8 mouse cellular contexts compared by ENCODE assay signal in the genomic region with DNA sequence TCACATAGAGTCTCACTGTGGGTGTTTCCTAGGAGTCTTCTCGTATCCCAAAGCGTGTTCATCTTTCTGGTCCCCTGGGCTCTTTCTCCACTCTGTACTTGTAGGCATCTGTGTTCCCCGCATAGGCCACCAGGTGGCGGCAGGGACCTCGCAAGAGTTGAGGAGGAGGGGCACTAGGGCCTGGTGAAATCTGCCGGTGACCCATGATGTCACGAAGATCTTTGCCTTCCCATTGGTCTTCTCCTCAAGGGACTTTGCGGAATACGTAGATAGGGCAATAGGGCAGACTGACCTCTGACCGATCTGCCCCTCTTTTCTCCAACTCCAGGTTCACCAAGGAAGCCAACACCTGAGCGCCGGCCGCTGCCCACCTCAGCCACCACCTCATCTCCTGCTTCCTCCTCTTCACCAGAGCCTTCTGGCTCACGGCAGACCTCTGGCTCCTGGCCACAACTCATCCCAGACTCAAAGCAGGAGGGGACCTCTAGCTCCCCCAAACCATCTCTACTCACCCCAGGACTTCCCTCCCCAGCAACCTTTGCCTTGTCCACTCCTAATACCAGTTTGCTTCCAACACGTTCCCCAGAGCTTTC. TPM values are rescaled to one million over a fixed set of nuclear protein-coding genes. Genes with fewer than 3 reads are reported as not detected.
A peak's percentile ranks its signal among the peaks of the same experiment; 100 is the strongest.
DNase-seq lines count a peak whose midpoint lies in the region; ATAC-seq lines count a peak whose summit lies in the region.

No protein-coding gene starts in this region.

- H3K4me3 ChIP-seq in heart, embryonic 14.5 days (ENCODE audit: control insufficient read depth in 1 of 2, insufficient read depth in 1 of 2, low read depth in 1 of 2, low read length in 2 of 2): peak overlapping the region; percentile 29
- peak overlapping the region; percentile 31 for H3K4me3 ChIP-seq in liver, embryonic 13.5 days (replicated peaks)
- H3K4me3 ChIP-seq in stomach, embryonic 16.5 days (replicated peaks; ENCODE audit: low read length): peak overlapping the region; percentile 35

- H3K4me1 ChIP-seq in heart, embryonic 14.5 days (ENCODE audit: control insufficient read depth in 2 of 2, insufficient read depth in 2 of 2, low read length in 2 of 2): peaks cover 0 to 3% of the 10 kb centered on the region in 2 experiments; a peak in 1 of 4 replicates
- H3K4me1 ChIP-seq in liver, embryonic 13.5 days (replicated peaks): peaks cover 6% of the 10 kb centered on the region; the same call in 1 of the 2 replicates
- no peaks in the 10 kb centered on the region for H3K4me1 ChIP-seq in stomach, embryonic 16.5 days (ENCODE audit: control insufficient read depth, insufficient read depth, low read length)

- peak; percentile 71; the same call in 1 of the 2 replicates for ATAC-seq in heart, embryonic 14.5 days (ENCODE audit: insufficient number of reproducible peaks, insufficient read depth, low FRiP score, low read depth)
- ATAC-seq in liver, embryonic 13.5 days (ENCODE audit: low read depth): peak; percentile 77
- ATAC-seq in stomach, embryonic 16.5 days (ENCODE audit: insufficient read depth, low FRiP score): peak; percentile 76

- no peak overlapping the region for H3K9ac ChIP-seq in heart, embryonic 14.5 days (ENCODE audit: low read length)
- H3K9ac ChIP-seq in liver, embryonic 13.5 days: no peak overlapping the region; the same call in 1 of the 2 replicates
- no peak overlapping the region for H3K9ac ChIP-seq in stomach, embryonic 16.5 days (ENCODE audit: low read length)

- WGBS in heart, embryonic 14.5 days: 12% methylated on average over 15 of the region's 15 CpGs
- WGBS in liver, embryonic 13.5 days (ENCODE audit: insufficient replicate concordance): 12% methylated on average over 15 of the region's 15 CpGs
- 18% methylated on average over 15 of the region's 15 CpGs for WGBS in stomach, embryonic 16.5 days

- no peaks in the 10 kb centered on the region for H3K36me3 ChIP-seq in heart, embryonic 14.5 days (ENCODE audit: control insufficient read depth, insufficient read depth, low read length)
- no peaks in the 10 kb centered on the region for H3K36me3 ChIP-seq in liver, embryonic 13.5 days
- H3K36me3 ChIP-seq in stomach, embryonic 16.5 days (ENCODE audit: control insufficient read depth, insufficient read depth, low read length): no peaks in the 10 kb centered on the region

- peak overlapping the region; percentile 62 for H3K4me2 ChIP-seq in heart, embryonic 14.5 days (ENCODE audit: low read length)
- peak overlapping the region; percentile 53 for H3K4me2 ChIP-seq in liver, embryonic 13.5 days
- peak overlapping the region; percentile 58 for H3K4me2 ChIP-seq in stomach, embryonic 16.5 days (ENCODE audit: low read depth, low read length)

- no peaks in the 10 kb centered on the region for H3K9me3 ChIP-seq in heart, embryonic 14.5 days (ENCODE audit: control insufficient read depth, low read length)
- H3K9me3 ChIP-seq in liver, embryonic 13.5 days (replicated peaks): no peaks in the 10 kb centered on the region
- H3K9me3 ChIP-seq in stomach, embryonic 16.5 days (replicated peaks; ENCODE audit: control insufficient read depth, low read length): no peaks in the 10 kb centered on the region

- 0 out of 2 replicates have a peak, but pooled peaks cover 5% of the 10 kb centered on the region for H3K27me3 ChIP-seq in heart, embryonic 14.5 days (ENCODE audit: control insufficient read depth, insufficient read depth, low read length)
- H3K27me3 ChIP-seq in liver, embryonic 13.5 days: peaks cover 8% of the 10 kb centered on the region; the same call in 1 of the 2 replicates
- no peaks in the 10 kb centered on the region for H3K27me3 ChIP-seq in stomach, embryonic 16.5 days (ENCODE audit: control insufficient read depth, insufficient read depth, low read length)

- no peak overlapping the region for H3K27ac ChIP-seq in heart, embryonic 14.5 days (replicated peaks in 1 of 2; ENCODE audit: control insufficient read depth in 1 of 2, insufficient read depth in 1 of 2, low read depth in 2 of 2, low read length in 2 of 2)
- no peak overlapping the region for H3K27ac ChIP-seq in liver, embryonic 13.5 days
- no peak overlapping the region for H3K27ac ChIP-seq in stomach, embryonic 16.5 days (ENCODE audit: low read length)

- DNase-seq in CD4-positive, CD25-positive, alpha-beta regulatory T cell, adult 2 months (ENCODE audit: low read depth, low spot score): peak; percentile 97
- DNase-seq in c-Kit-negative CD71-positive TER-119-positive erythroid progenitor cells, embryonic 14.5 days (ENCODE audit: low read depth, low spot score): peak; percentile 54
- DNase-seq in fibroblast of lung, adult 2 months (ENCODE audit: low read depth): peak; percentile 95
- DNase-seq in kidney, postnatal 14 days: peak; percentile 94
- peak; percentile 77 for DNase-seq in liver, embryonic 13.5 days
- peak; percentile 86 for DNase-seq in neural tube, embryonic 10.5 days (ENCODE audit: extremely low spot score, low spot score)

RNA-seq across cellular contexts. Expression of a gene that starts 17.7 kb away (rescaled TPM):
- polyA plus RNA-seq in heart, embryonic 14.5 days (2014; fragmentation: Nextera tagmentation; extraction: Ambion mirVana): 1.4 and 1.9 TPM in 2 replicates
- 0.03 and 0.09 TPM in 2 replicates for polyA plus RNA-seq in liver, embryonic 13.5 days (2015; fragmentation: Nextera tagmentation; extraction: Ambion mirVana)
- polyA plus RNA-seq in stomach, embryonic 16.5 days (2015; fragmentation: Nextera tagmentation; extraction: Ambion mirVana): 3.4 and 3.5 TPM in 2 replicates

RNA-seq across cellular contexts. Expression of a gene that starts 20.9 kb away (rescaled TPM):
- polyA plus RNA-seq in heart, embryonic 14.5 days (2014; fragmentation: Nextera tagmentation; extraction: Ambion mirVana): 6.8 and 8.1 TPM in 2 replicates
- not detected in 2 replicates for polyA plus RNA-seq in liver, embryonic 13.5 days (2015; fragmentation: Nextera tagmentation; extraction: Ambion mirVana)
- 0.26 and 0.47 TPM in 2 replicates for polyA plus RNA-seq in stomach, embryonic 16.5 days (2015; fragmentation: Nextera tagmentation; extraction: Ambion mirVana)

RNA-seq across cellular contexts. Expression of a gene that starts 21.5 kb away (rescaled TPM):
- 4.4 and 5.1 TPM in 2 replicates for polyA plus RNA-seq in heart, embryonic 14.5 days (2014; fragmentation: Nextera tagmentation; extraction: Ambion mirVana)
- polyA plus RNA-seq in liver, embryonic 13.5 days (2015; fragmentation: Nextera tagmentation; extraction: Ambion mirVana): 0.57 and 0.67 TPM in 2 replicates
- 3.0 and 4.0 TPM in 2 replicates for polyA plus RNA-seq in stomach, embryonic 16.5 days (2015; fragmentation: Nextera tagmentation; extraction: Ambion mirVana)

RNA-seq across cellular contexts. Expression of a gene that starts 27.6 kb away (rescaled TPM):
- 0.42 and 0.80 TPM in 2 replicates for polyA plus RNA-seq in heart, embryonic 14.5 days (2014; fragmentation: Nextera tagmentation; extraction: Ambion mirVana)
- not detected in 2 replicates for polyA plus RNA-seq in liver, embryonic 13.5 days (2015; fragmentation: Nextera tagmentation; extraction: Ambion mirVana)
- polyA plus RNA-seq in stomach, embryonic 16.5 days (2015; fragmentation: Nextera tagmentation; extraction: Ambion mirVana): 0.11 TPM in 1 of 2 replicates, not detected in the other

RNA-seq across cellular contexts. Expression of a gene that starts 28.3 kb away (rescaled TPM):
- polyA plus RNA-seq in heart, embryonic 14.5 days (2014; fragmentation: Nextera tagmentation; extraction: Ambion mirVana): 2.1 and 3.1 TPM in 2 replicates
- 1.4 and 1.6 TPM in 2 replicates for polyA plus RNA-seq in liver, embryonic 13.5 days (2015; fragmentation: Nextera tagmentation; extraction: Ambion mirVana)
- polyA plus RNA-seq in stomach, embryonic 16.5 days (2015; fragmentation: Nextera tagmentation; extraction: Ambion mirVana): 2.1 and 2.3 TPM in 2 replicates
